Mouse (Mus musculus): ENCODE data around the gene Pawr. TPM values are rescaled to one million over a fixed set of nuclear protein-coding genes. Genes with fewer than 3 reads are reported as not detected.
A peak's percentile ranks its signal among the peaks of the same experiment; 100 is the strongest.

Pawr gene
- polyA plus RNA-seq (2012; ENCODE audit: insufficient read depth, low replicate concordance): 2.2 and 4.3 TPM in 2 replicates

DNA sequence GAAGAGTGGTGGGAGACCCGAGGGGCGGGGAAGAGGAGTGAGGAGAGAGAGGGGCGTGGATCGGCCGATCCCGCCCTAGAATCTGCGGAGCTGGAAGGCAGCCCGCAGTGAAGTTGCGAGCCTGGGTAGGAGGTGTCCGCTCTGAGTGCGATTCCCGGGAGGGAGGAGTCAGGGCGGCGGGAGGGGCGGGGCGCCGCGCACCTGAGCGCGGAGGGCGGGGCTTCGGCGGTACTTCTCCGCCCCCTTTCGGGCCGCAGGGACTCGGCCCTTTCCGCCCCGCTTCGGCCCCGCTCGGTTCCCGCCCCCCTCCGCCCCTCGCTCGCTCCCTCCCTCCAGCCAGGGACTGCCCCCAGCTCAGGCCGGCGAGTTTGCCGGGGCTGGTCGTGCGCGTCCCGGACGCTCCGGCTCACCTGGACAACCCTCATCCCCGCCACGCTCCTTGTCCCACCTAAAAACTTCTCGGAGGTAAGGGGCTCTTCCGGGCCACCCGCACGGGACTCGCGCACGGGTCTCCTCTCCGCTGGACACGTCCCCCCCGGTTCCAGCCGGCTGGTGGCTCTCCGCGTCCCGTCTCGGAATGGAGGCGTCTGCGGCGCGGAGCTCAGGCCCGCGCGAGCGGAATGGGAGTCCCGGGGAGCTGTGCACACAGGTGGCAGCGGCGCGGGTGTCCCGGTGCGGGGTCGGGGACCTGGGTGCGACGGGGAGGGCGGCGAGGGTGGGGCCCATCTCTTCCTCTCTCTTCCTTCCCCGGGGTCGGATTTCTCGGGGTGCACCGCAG, at the start of gene Pawr:
Pawr (plus strand) TSS at position 338 of the 778 bp plus-strand sequence.
- Histone ChIP-seq H3K4me3 (replicated peaks) (peak within 1 kb of the TSS; percentile 92), H3K4me1 (peaks cover 24% of the 10 kb centered on the region), H3K36me3 (replicated peaks; ENCODE audit: low read length) (no peaks in the 10 kb centered on the region), H3K27me3 (replicated peaks) (peaks cover 48% of the 10 kb centered on the region), H3K9me3 (no peaks in the 10 kb centered on the region)
- TF ChIP-seq FLI1 (IDR thresholded peaks at IDR 0.05; ENCODE audit: low read length): no peak
- TF ChIP-seq GATA1 (IDR thresholded peaks at IDR 0.05; ENCODE audit: borderline replicate concordance, low read length): no peak

DNA sequence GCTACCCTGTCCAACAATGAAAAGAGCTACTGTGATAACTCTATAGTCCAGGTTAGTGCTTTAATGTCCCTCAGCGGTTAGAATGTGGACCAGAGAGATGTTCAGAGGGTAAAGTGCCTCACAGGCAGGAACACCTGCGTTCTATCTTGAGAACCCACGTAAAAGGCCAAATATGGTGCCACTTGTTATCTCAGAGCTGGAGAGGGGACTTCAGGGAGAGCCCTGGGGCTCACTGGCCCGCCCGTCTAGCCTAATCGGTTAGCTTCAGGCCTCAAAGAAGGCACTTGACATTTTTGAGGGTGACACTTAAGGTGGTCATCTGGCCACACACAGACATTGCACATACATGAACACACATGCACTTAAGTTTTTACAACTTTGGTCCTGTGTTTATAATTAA, 49.6 kb upstream of the Pawr start:
- Histone ChIP-seq H3K27me3 (replicated peaks) (no peaks in the 10 kb centered on the region), H3K36me3 (replicated peaks; ENCODE audit: low read length) (peaks cover 69% of the 10 kb centered on the region), H3K4me3 (replicated peaks) (no peak overlapping the region), H3K4me1 (no peaks in the 10 kb centered on the region; the same call in 1 of the 2 replicates), H3K9me3 (no peaks in the 10 kb centered on the region)
- no peak for TF ChIP-seq FLI1 (IDR thresholded peaks at IDR 0.05; ENCODE audit: low read length)
- TF ChIP-seq GATA1 (IDR thresholded peaks at IDR 0.05; ENCODE audit: borderline replicate concordance, low read length): no peak

DNA sequence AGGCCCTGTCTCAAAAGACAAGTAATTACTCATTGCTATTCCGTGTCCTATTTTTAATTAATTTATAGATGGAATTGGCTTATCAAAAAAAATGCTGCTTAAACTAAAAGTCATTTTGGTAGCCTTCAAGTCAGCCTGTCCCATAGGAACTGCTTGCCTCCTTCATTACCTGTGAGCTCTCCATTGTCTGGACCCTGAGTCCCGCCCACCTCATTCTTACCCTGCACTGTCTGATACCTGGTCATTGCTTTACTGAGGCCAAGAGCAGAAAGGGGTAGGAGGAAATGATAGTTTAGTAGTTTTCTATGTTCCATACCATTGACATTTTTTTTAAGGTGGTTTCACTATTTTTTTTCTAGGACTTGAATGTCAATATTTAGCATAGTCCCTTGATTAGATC, 48.5 kb upstream of the Pawr start:
- peaks cover 58% of the 10 kb centered on the region for H3K36me3 ChIP-seq (replicated peaks; ENCODE audit: low read length)
- H3K9me3 ChIP-seq: no peaks in the 10 kb centered on the region
- TF ChIP-seq GATA1 (IDR thresholded peaks at IDR 0.05; ENCODE audit: borderline replicate concordance, low read length) (no peak), FLI1 (IDR thresholded peaks at IDR 0.05; ENCODE audit: low read length) (no peak)
- no peak overlapping the region for H3K4me3 ChIP-seq (replicated peaks)
- H3K27me3 ChIP-seq (replicated peaks): no peaks in the 10 kb centered on the region
- no peaks in the 10 kb centered on the region; the same call in 1 of the 2 replicates for H3K4me1 ChIP-seq

DNA sequence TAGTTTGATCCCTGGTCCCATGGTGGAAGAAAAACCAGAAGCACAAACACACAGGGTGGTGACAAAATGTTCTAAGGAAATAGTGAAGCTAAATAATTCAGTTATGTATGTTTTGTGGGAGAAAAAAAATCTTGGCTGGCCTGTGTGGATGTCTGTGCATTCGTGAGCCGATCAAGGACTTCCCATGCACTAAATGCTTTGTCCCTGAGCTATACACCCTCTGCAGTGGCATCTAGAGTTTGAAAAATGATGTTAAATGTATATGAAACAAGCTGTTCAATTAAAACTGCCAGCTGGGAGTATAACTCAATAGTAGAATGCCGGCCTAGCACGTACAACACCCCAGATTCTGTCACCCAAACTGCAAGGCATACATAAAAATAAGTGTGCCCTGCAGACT, 48.1 kb upstream of the Pawr start:
- Histone ChIP-seq H3K4me1 (no peaks in the 10 kb centered on the region; the same call in 1 of the 2 replicates), H3K9me3 (no peaks in the 10 kb centered on the region), H3K36me3 (replicated peaks; ENCODE audit: low read length) (peaks cover 54% of the 10 kb centered on the region), H3K27me3 (replicated peaks) (no peaks in the 10 kb centered on the region), H3K4me3 (replicated peaks) (no peak overlapping the region)
- TF ChIP-seq FLI1 (IDR thresholded peaks at IDR 0.05; ENCODE audit: low read length) (no peak), GATA1 (IDR thresholded peaks at IDR 0.05; ENCODE audit: borderline replicate concordance, low read length) (no peak)

DNA sequence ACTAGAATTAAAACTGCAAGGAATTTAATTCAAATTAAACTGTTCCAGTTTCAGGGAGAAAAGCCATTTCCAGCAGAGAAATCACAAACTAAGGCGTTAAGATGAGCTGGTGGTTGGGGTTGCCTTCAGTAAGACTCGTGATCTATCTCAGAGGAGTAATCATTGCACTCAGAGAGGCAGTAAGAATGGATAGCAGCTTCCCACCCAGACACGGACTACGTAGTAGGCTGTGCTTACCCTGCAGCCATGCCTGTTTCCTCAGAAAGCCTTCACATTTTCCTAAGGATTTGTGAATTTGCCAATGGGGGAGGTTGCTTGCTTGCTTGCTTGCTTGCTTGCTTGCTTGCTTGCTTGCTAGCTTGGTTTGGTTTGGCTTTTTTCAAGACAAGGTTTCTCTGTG, 47.5 kb upstream of the Pawr start:
- no peaks in the 10 kb centered on the region for H3K9me3 ChIP-seq
- TF ChIP-seq FLI1 (IDR thresholded peaks at IDR 0.05; ENCODE audit: low read length): no peak
- no peak for TF ChIP-seq GATA1 (IDR thresholded peaks at IDR 0.05; ENCODE audit: borderline replicate concordance, low read length)
- H3K4me3 ChIP-seq (replicated peaks): no peak overlapping the region
- H3K36me3 ChIP-seq (replicated peaks; ENCODE audit: low read length): peaks cover 48% of the 10 kb centered on the region
- no peaks in the 10 kb centered on the region for H3K27me3 ChIP-seq (replicated peaks)
- no peaks in the 10 kb centered on the region; the same call in 1 of the 2 replicates for H3K4me1 ChIP-seq

DNA sequence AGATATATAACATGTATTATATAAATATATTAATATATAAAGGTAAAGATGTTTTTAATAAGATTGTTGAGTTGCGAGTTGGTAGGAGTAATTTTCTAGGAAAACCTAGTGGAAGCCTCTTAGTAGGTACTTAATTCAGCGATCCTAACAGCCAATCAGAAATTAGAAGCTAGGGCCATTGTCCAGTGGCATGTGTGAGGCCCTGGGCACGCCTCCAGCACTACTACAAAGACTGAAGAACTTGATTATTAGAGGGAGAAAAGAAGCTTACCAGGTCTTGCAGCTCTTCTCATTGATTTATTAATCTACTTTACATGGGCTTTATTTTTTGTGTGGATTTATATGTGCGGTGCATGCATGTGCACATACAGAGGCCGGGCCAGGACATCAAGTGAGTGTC, 46.9 kb upstream of the Pawr start:
- peaks cover 42% of the 10 kb centered on the region for H3K36me3 ChIP-seq (replicated peaks; ENCODE audit: low read length)
- no peaks in the 10 kb centered on the region for H3K27me3 ChIP-seq (replicated peaks)
- H3K9me3 ChIP-seq: no peaks in the 10 kb centered on the region
- H3K4me3 ChIP-seq (replicated peaks): no peak overlapping the region
- no peak for TF ChIP-seq FLI1 (IDR thresholded peaks at IDR 0.05; ENCODE audit: low read length)
- H3K4me1 ChIP-seq: no peaks in the 10 kb centered on the region; the same call in 1 of the 2 replicates

DNA sequence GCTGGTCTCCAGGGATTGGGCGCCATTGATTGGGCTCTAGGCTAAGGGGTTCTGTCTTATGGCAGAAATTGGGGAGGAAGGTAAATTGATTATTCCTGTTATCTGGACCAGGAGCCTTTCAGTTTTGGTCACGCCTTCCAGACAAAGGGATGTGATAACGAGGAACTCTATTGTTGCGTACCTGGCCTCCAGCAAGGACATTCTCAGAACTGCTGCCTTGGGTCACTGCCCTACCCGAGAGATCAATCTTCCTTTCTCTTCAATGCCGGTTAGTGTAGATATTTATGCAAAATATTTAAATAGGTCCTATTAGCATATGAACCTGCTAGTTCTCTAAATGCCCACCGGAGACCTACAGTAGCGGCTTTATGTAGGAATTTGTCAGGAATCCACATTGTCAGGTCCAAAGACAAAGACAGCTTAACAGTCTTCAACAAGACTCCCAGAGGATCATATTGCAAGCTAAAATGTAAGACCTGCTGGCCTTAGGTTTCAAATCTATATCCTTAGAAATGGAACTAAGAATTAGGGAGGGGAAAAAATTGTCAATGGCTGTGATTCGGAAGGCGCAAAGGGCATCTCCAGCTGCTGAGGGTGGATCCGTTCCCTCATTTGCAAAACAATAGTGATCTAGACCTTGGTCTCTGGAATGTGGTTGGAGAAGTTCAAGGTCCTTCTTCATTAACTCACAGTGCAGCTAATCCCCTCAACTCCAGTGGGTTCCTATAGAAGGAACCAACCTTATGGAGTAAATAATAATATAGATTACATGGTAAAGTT, 45.1 kb upstream of the Pawr start:
- Histone ChIP-seq H3K9me3 (no peaks in the 10 kb centered on the region), H3K36me3 (replicated peaks; ENCODE audit: low read length) (peaks cover 27% of the 10 kb centered on the region), H3K4me1 (no peaks in the 10 kb centered on the region; the same call in 1 of the 2 replicates), H3K27me3 (replicated peaks) (no peaks in the 10 kb centered on the region), H3K4me3 (replicated peaks) (no peak overlapping the region)
- TF ChIP-seq GATA1 (IDR thresholded peaks at IDR 0.05; ENCODE audit: borderline replicate concordance, low read length) (no peak), FLI1 (IDR thresholded peaks at IDR 0.05; ENCODE audit: low read length) (no peak)

DNA sequence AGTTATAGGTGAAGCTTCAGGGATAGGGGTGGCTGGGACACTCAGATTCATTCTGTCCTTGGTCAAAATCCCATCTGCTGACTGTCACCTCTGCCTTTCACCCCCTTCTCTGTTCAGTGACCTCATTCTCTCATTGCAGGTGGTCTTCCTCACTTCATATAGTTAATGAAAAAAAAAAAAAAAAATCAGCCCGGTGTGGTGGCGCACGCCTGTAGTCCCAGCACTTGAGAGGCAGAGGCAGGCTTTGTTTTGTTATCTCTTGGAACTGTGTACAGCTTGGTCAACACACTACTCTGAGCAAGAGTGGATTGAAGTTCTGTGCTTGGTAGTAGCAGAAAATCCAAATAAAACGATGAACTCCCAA, 44.5 kb upstream of the Pawr start:
- Histone ChIP-seq H3K27me3 (replicated peaks) (no peaks in the 10 kb centered on the region), H3K36me3 (replicated peaks; ENCODE audit: low read length) (peaks cover 21% of the 10 kb centered on the region), H3K9me3 (no peaks in the 10 kb centered on the region), H3K4me1 (no peaks in the 10 kb centered on the region; the same call in 1 of the 2 replicates), H3K4me3 (replicated peaks) (no peak overlapping the region)
- TF ChIP-seq GATA1 (IDR thresholded peaks at IDR 0.05; ENCODE audit: borderline replicate concordance, low read length) (no peak), FLI1 (IDR thresholded peaks at IDR 0.05; ENCODE audit: low read length) (no peak)

DNA sequence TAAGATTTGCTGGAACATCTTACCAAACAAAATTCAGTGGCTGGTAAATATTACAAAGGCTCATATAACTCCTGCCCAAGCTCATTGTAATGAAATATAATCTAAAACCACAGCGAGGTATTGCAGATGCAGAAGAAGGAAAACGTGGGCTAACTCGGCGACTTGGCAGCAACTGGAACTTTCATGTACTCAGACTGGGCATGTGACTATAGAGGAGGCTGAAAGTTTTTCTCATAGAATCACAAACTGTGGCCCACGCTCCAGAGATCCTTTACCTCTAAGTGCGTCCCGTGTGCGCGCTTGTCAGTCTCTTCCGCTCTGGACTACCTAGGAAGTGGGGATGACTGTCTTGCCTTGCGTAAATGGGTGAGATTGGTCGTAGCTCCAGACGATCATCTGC, 41.9 kb upstream of the Pawr start:
- H3K27me3 ChIP-seq (replicated peaks): no peaks in the 10 kb centered on the region
- peaks cover 3% of the 10 kb centered on the region for H3K36me3 ChIP-seq (replicated peaks; ENCODE audit: low read length)
- H3K9me3 ChIP-seq: no peaks in the 10 kb centered on the region
- H3K4me1 ChIP-seq: no peaks in the 10 kb centered on the region
- TF ChIP-seq FLI1 (IDR thresholded peaks at IDR 0.05; ENCODE audit: low read length): no peak
- TF ChIP-seq GATA1 (IDR thresholded peaks at IDR 0.05; ENCODE audit: borderline replicate concordance, low read length): no peak
- no peak overlapping the region for H3K4me3 ChIP-seq (replicated peaks)

All from megakaryocyte, embryonic 14.5 days (primary cell).